Mouse (Mus musculus) forebrain, embryonic 11.5 days (tissue): ENCODE results near the gene Ube2n. TPM values are rescaled to one million over a fixed set of nuclear protein-coding genes. Genes with fewer than 3 reads are reported as not detected.

Experiments
- ATAC-seq: fragments of 200-750 bp; cut with Nextera tagmentation; replicated peaks from 2 replicates; pipeline ENCODE4 v1.8.0; 2017; ENCODE audit warnings: moderate TSS enrichment; ENCODE audit not compliant: low FRiP score
- DNase-seq: peaks from one replicate; pipeline ENCODE4 v3.0.0-alpha.2; 2017; ENCODE audit warnings: low spot score
- H3K27ac ChIP-seq: fragments of 300-500 bp; sonication (generic); 2 replicates; pipeline ENCODE4 v1.5.1; 2014; ENCODE audit warnings: low read depth, low read length
- H3K27me3 ChIP-seq: fragments of 300-500 bp; sonication (generic); 2 replicates; pipeline ENCODE4 v1.6.1; 2014; ENCODE audit warnings: mild to moderate bottlenecking, low read length, mixed read lengths; ENCODE audit not compliant: control insufficient read depth, insufficient read depth
- H3K36me3 ChIP-seq: fragments of 300-500 bp; sonication (generic); 2 replicates; pipeline ENCODE4 v1.6.1; 2014; ENCODE audit warnings: mild to moderate bottlenecking, low read length, moderate library complexity, mixed read lengths; ENCODE audit not compliant: control insufficient read depth, insufficient read depth
- H3K4me1 ChIP-seq: fragments of 300-500 bp; sonication (generic); replicated peaks from 2 replicates; pipeline ENCODE4 v1.6.1; 2014; ENCODE audit warnings: low read length, mixed read lengths; ENCODE audit not compliant: control insufficient read depth, insufficient read depth
- H3K4me2 ChIP-seq: fragments of 300-500 bp; sonication (generic); 2 replicates; pipeline ENCODE4 v1.6.1; 2014; ENCODE audit warnings: low read depth, mild to moderate bottlenecking, low read length, moderate library complexity, mixed read lengths; ENCODE audit not compliant: severe bottlenecking
- H3K4me3 ChIP-seq: fragments of 300-500 bp; sonication (generic); 2 replicates; pipeline ENCODE4 v1.5.1; 2014; ENCODE audit warnings: low read depth, low read length
- H3K9ac ChIP-seq: fragments of 300-500 bp; sonication (generic); 2 replicates; pipeline ENCODE4 v1.6.1; 2014; ENCODE audit warnings: low read length
- H3K9me3 ChIP-seq: fragments of 300-500 bp; sonication (generic); 2 replicates; pipeline ENCODE4 v1.6.1; 2016; ENCODE audit warnings: low read length, mixed read lengths; ENCODE audit not compliant: control insufficient read depth
- WGBS: fragments of 180-500 bp; shearing (Covaris S2); extraction: QIAGEN DNeasy Blood & Tissue Kit; methylation state at CpG from one replicate; pipeline ENCODE4 v1.1.7; 2014; 5-methylcytosine and 5-hydroxymethylcytosine counted together
- polyA plus RNA-seq: library from polyadenylated mRNA; unstranded; fragments of >200 nt; fragmentation: Nextera tagmentation; extraction: Ambion mirVana; gene quantifications from 2 replicates; pipeline ENCODE4 v1.2.1, GENCODE M21; 2014

Ube2n gene
- polyA plus RNA-seq, 1 experiment from 2014 or later: 499 TPM

- Histone ChIP-seq H3K4me1 (0 out of 2 replicates have a peak, but pooled peaks cover 2% of the 10 kb centered on the region), H3K4me2 (no peak overlapping the region), H3K36me3 (no peaks in the 10 kb centered on the region; the same call in 1 of the 2 replicates), H3K27ac (no peak overlapping the region), H3K4me3 (no peak overlapping the region), H3K27me3 (no peaks in the 10 kb centered on the region), H3K9me3 (no peaks in the 10 kb centered on the region), H3K9ac (no peak overlapping the region)
- DNase-seq (no peak), ATAC-seq (no peak; the same call in 1 of the 2 replicates)
- 85% methylated on average over 5 of the region's 5 CpGs for WGBS
These were observed 42.4 kb downstream of the Ube2n start for GRCm38 (mm10) chr10:95557337-95557828.

DNA sequence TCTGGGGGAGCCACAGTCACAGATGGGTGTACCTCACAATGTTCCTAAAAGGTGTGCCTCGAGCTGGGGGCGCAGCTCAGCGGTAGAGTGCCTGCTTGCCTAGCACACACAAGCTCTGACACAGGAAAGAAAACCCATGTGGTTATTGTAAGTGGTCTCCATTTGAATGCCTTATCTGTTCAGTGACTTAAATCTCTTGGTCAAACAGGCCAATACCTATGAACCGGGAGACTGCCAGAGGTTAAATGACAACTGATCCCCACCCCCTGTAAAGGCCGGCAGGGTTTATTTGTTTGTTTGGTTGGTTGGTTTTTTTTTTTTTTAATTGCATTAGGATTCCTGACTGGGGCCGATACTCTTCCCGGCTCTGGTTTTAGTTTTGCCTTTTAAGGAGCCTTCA is 44.5 kb downstream of the Ube2n start:
- H3K27me3 ChIP-seq: no peaks in the 10 kb centered on the region
- ATAC-seq (no peak), DNase-seq (no peak)
- no peaks in the 10 kb centered on the region; the same call in 1 of the 2 replicates for H3K36me3 ChIP-seq
- peaks cover 2% of the 10 kb centered on the region; the same call in 1 of the 2 replicates for H3K4me1 ChIP-seq
- H3K4me3 ChIP-seq: no peak overlapping the region
- H3K4me2 ChIP-seq: no peak overlapping the region
- H3K27ac ChIP-seq: no peak overlapping the region
- no peaks in the 10 kb centered on the region for H3K9me3 ChIP-seq
- no peak overlapping the region for H3K9ac ChIP-seq
- whole genome bisulfite sequencing: 82% methylated on average over 7 of the region's 7 CpGs

- Histone ChIP-seq H3K4me3 (no peak overlapping the region), H3K4me1 (peaks cover 6% of the 10 kb centered on the region; the same call in 1 of the 2 replicates), H3K27me3 (no peaks in the 10 kb centered on the region), H3K4me2 (0 out of 2 replicates have a peak overlapping the region, but pooled peaks have one; percentile 8), H3K9me3 (no peaks in the 10 kb centered on the region), H3K36me3 (no peaks in the 10 kb centered on the region), H3K9ac (no peak overlapping the region), H3K27ac (no peak overlapping the region)
- ATAC-seq: no peak
- WGBS: 89% methylated on average over 9 of the region's 9 CpGs
- peak; percentile 44 for DNase-seq
These were observed 45.5 kb downstream of the Ube2n start for GRCm38 (mm10) chr10:95560394-95560983.

GRCm38 (mm10) chr10:95561616-95562015 is 46.7 kb downstream of the Ube2n start:
- Histone ChIP-seq H3K4me3 (peak overlapping the region; percentile 89), H3K4me2 (peak overlapping the region; percentile 68), H3K27ac (no peak overlapping the region), H3K9me3 (no peaks in the 10 kb centered on the region), H3K36me3 (no peaks in the 10 kb centered on the region), H3K4me1 (peaks cover 8% of the 10 kb centered on the region; the same call in 1 of the 2 replicates), H3K27me3 (no peaks in the 10 kb centered on the region), H3K9ac (no peak overlapping the region; the same call in 1 of the 2 replicates)
- ATAC-seq (no peak), DNase-seq (peak; percentile 38)
- WGBS: 71% methylated on average over 7 of the region's 7 CpGs

- Histone ChIP-seq H3K9me3 (no peaks in the 10 kb centered on the region), H3K27ac (no peak overlapping the region), H3K4me3 (peak overlapping the region; percentile 89), H3K27me3 (no peaks in the 10 kb centered on the region), H3K9ac (peak overlapping the region; percentile 96), H3K4me2 (peak overlapping the region; percentile 68), H3K36me3 (no peaks in the 10 kb centered on the region), H3K4me1 (peaks cover 8% of the 10 kb centered on the region; the same call in 1 of the 2 replicates)
- no peak for ATAC-seq
- DNase-seq: peak; percentile 37
- WGBS: 17% methylated on average over 8 of the region's 8 CpGs
These were observed 47.5 kb downstream of the Ube2n start for GRCm38 (mm10) chr10:95562395-95562794.

DNA sequence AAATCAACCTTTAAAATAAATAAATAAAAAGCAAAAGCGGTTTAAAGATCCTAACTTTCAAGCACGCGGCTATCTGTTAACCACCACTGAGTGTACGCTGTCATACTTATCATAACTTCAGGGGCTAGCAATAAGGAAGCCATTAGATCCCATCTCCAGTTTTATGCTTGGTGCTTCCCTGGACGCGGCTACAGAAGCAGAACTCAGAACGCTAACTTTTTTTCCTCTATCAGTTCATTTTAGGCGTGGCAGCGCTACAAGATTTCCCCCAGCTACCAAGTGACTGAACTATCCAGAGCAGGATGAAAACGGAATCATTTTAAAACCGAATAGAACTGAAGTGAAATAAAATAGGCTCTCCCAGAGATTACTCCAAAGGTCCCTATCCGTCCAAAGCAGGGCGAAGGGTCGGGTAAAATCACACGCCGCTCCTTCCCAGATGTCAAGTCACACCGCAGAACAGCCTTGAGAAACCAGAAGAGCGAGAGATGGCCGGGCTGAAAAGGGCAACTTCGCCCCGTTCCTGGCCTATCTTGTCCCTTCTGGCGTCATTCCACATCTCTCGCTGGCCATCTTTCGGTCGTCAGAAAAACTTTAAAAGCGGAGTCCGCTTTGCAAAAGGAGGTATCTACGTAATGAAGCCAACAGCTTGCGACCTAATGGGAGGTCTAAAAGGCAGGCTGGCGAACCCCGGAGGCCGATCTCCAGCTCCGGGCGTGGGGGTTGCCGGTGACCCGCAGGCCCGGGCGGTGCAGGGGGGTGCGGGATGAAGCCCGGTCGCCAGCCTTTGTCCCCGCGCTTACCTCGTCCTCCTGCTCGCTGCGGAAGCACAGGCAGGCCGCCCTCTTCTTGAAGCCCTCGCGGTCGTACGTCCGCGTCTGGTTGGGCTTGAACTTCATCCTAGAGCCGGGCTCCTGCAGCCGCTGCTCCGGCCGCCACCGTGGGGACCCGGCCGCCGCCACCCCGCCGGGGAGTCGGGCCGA is 48.2 kb downstream of the Ube2n start:
- Histone ChIP-seq H3K4me2 (peak overlapping the region; percentile 68), H3K4me1 (peaks cover 8% of the 10 kb centered on the region; the same call in 1 of the 2 replicates)
- 2% methylated on average over 65 of the region's 65 CpGs for WGBS

DNA sequence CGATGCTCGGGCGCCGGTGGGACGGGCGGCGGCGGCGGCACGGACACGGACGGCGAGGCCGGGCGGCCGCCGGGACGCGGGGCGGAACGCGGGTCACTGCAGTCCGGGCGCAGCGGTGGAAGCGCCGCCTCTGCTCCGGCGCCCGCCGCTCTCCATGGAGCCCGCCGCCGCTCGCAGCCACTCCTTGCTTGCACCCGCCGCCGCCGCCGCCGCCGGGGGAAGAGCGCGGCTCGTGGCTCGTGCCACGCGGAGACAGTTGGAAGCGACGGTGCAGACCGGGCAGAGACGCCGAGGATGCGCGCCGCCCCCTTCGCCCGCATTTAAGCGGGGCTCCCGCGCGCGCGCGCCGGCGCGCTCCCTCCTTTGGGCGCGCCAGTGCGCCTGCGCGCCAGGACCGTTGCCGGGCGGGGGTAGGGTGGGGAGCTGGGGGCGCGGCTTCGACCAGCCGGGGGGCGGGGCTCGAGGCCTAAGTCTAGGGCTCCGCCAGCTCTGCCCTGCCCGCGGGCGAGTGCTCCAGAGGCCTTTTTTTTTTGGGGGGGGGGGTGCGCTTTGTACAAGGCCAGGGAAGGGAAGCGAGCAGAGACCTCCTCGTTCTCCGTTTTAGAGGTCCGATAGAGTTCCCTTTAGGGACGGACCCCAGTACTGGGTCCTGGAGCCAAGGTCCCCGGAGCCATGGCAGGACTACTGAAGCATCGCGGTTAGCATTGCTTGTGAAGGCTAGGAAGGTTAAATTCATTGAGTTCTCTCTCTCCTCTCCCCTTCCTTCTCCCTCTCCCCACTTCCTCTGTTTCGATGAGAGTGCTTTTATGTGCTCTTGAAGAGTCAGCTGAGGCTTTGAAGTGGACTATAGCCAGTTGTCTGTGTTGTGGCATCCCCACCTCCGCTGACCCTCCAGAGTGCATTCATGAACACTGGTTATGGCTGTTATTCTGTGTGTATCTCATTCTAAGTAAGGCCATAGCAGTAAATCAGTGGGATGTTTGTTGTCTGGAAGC is 49.2 kb downstream of the Ube2n start, which contains the start of gene Nudt4:
Nudt4 (minus strand) TSS at position 296 of the 995 bp plus-strand sequence.
- DNase-seq: peak; percentile 95
- Histone ChIP-seq H3K9me3 (no peaks in the 10 kb centered on the region), H3K4me3 (peak within 1 kb of the TSS; percentile 89), H3K4me1 (peaks cover 8% of the 10 kb centered on the region; the same call in 1 of the 2 replicates), H3K36me3 (no peaks in the 10 kb centered on the region), H3K4me2 (peak within 1 kb of the TSS; percentile 68), H3K27ac (peak within 1 kb of the TSS; percentile 80), H3K9ac (peak within 1 kb of the TSS; percentile 96), H3K27me3 (no peaks in the 10 kb centered on the region)
- WGBS: 2% methylated on average over 61 of the region's 97 CpGs
- ATAC-seq: peak; percentile 91

More for the DNA sequence above, 48.2 kb downstream of the Ube2n start:
- H3K9ac ChIP-seq: peak overlapping the region; percentile 96
- peak overlapping the region; percentile 89 for H3K4me3 ChIP-seq
- no peaks in the 10 kb centered on the region for H3K36me3 ChIP-seq
- no peaks in the 10 kb centered on the region for H3K9me3 ChIP-seq
- ATAC-seq (peak; percentile 71), DNase-seq (no peak)
- H3K27me3 ChIP-seq: no peaks in the 10 kb centered on the region
- H3K27ac ChIP-seq: peak overlapping the region; percentile 80
